Mouse (Mus musculus): ENCODE measurements around the gene Olfr195. TPM values are rescaled to one million over a fixed set of nuclear protein-coding genes. Genes with fewer than 3 reads are reported as not detected.
"Not testable (repeated sequence)": the region's sequence is repeated elsewhere in the genome, so short reads cannot be mapped to it uniquely, and the experiment has no call there.

The Olfr195 gene
- polyA plus RNA-seq (2014; fragmentation: Nextera tagmentation; extraction: Ambion mirVana) = not detected in 2 replicates

DNA sequence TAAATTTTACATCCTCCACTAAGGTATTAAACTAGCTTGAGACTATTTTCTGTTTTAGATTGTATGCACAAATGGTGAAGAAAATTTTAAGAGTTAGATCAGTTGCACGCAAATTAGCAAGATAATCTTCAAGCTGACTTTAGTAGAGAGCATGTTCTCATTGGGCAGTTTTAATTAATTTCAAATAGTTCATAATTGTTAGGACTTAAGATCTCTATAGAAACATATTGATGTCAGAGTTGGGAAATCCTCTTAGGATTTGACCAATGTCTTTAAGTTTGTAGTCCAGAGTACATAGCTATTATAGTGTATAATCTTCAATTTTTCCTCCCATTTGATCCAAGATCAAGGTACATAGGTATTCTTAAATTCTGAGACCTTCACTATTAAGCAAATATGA lies at the start of gene Olfr195:
Gene Olfr195 (plus strand): TSS at position 301 of the 400 bp plus-strand sequence.
- DNase-seq (ENCODE audit: low spot score) (no peak), ATAC-seq (ENCODE audit: low read depth) (no peak)
- 82% methylated on average over 1 of the region's 1 CpGs for WGBS
- H3K9ac ChIP-seq (ENCODE audit: low read depth, low read length) = no peak within 1 kb of the TSS
- no peak within 1 kb of the TSS for H3K4me2 ChIP-seq (ENCODE audit: low read depth, low read length)
- H3K27me3 ChIP-seq (replicated peaks; ENCODE audit: control insufficient read depth, insufficient read depth, low read length) = no peaks in the 10 kb centered on the region
- no peaks in the 10 kb centered on the region for H3K36me3 ChIP-seq (ENCODE audit: control insufficient read depth, insufficient read depth, low read length)
- H3K4me1 ChIP-seq (ENCODE audit: control insufficient read depth, insufficient read depth, low read length) = no peaks in the 10 kb centered on the region
- H3K9me3 ChIP-seq (ENCODE audit: control insufficient read depth, low read length) = no peaks in the 10 kb centered on the region
- H3K27ac ChIP-seq (replicated peaks; ENCODE audit: low read depth, low read length) = no peak within 1 kb of the TSS
- H3K4me3 ChIP-seq (ENCODE audit: low read depth, low read length) = no peak within 1 kb of the TSS

DNA sequence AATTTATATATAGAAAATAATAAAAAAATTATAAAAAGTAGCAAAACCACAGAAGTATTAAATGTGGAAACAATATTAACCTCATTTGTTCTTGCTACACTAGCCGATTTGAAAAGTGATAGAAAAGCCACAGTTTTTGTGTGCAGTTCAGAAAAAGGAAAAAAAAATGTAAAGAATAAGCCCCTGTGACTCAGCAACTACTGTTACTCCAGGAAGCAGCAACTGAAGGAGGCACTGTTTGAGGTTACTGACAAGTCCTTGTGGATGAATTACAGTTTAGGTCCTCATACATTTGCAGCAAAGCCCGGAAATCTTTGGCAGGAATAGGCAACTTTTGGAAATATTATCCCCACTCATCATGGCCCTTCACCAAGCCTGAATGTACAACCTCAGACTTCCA lies 41.5 kb upstream of the Olfr195 start:
- Histone ChIP-seq H3K4me3 (ENCODE audit: low read depth, low read length) (no peak overlapping the region), H3K27ac (replicated peaks; ENCODE audit: low read depth, low read length) (no peak overlapping the region), H3K9ac (ENCODE audit: low read depth, low read length) (no peak overlapping the region), H3K4me1 (ENCODE audit: control insufficient read depth, insufficient read depth, low read length) (no peaks in the 10 kb centered on the region), H3K4me2 (ENCODE audit: low read depth, low read length) (no peak overlapping the region), H3K9me3 (ENCODE audit: control insufficient read depth, low read length) (no peaks in the 10 kb centered on the region), H3K27me3 (replicated peaks; ENCODE audit: control insufficient read depth, insufficient read depth, low read length) (no peaks in the 10 kb centered on the region), H3K36me3 (ENCODE audit: control insufficient read depth, insufficient read depth, low read length) (no peaks in the 10 kb centered on the region)
- 83% methylated on average over 2 of the region's 2 CpGs for WGBS
- DNase-seq (ENCODE audit: low spot score) (no peak), ATAC-seq (ENCODE audit: low read depth) (no peak)

DNA sequence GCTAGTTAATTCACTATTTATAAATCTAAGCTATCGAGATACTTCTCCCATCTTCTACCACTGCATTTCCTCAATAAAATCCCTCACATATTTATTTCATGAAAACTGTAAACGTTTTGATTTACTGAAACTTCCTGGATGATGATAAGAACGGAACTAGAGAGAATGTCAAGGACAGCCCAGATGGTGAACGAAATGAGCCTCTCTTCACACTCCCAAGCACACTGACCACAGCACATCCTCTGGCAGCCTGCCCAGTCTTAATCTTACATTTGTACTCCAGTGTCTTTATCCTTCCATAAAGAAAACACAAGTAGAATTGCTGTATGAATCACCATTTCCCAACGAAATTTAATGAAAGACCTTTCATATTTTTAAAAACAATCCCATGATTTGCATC lies 38.3 kb upstream of the Olfr195 start:
- not testable (repeated sequence) for H3K4me1 ChIP-seq (ENCODE audit: control insufficient read depth, insufficient read depth, low read length); ATAC-seq (ENCODE audit: low read depth); H3K4me3 ChIP-seq (ENCODE audit: low read depth, low read length); DNase-seq (ENCODE audit: low spot score); H3K27ac ChIP-seq (replicated peaks; ENCODE audit: low read depth, low read length); H3K4me2 ChIP-seq (ENCODE audit: low read depth, low read length); H3K36me3 ChIP-seq (ENCODE audit: control insufficient read depth, insufficient read depth, low read length); H3K9me3 ChIP-seq (ENCODE audit: control insufficient read depth, low read length); H3K27me3 ChIP-seq (replicated peaks; ENCODE audit: control insufficient read depth, insufficient read depth, low read length); H3K9ac ChIP-seq (ENCODE audit: low read depth, low read length)
- 62% methylated on average over 5 of the region's 5 CpGs for WGBS

- ATAC-seq (ENCODE audit: low read depth) (no peak), DNase-seq (ENCODE audit: low spot score) (no peak)
- Histone ChIP-seq H3K4me1 (ENCODE audit: control insufficient read depth, insufficient read depth, low read length) (no peaks in the 10 kb centered on the region), H3K9me3 (ENCODE audit: control insufficient read depth, low read length) (0 out of 2 replicates have a peak, but pooled peaks cover under 1% of the 10 kb centered on the region), H3K27ac (replicated peaks; ENCODE audit: low read depth, low read length) (no peak within 1 kb of the TSS), H3K36me3 (ENCODE audit: control insufficient read depth, insufficient read depth, low read length) (no peaks in the 10 kb centered on the region), H3K4me2 (ENCODE audit: low read depth, low read length) (no peak within 1 kb of the TSS), H3K9ac (ENCODE audit: low read depth, low read length) (no peak within 1 kb of the TSS), H3K4me3 (ENCODE audit: low read depth, low read length) (no peak within 1 kb of the TSS), H3K27me3 (replicated peaks; ENCODE audit: control insufficient read depth, insufficient read depth, low read length) (no peaks in the 10 kb centered on the region)
- WGBS = 88% methylated on average over 1 of the region's 1 CpGs
These were observed 35.1 kb upstream of the Olfr195 start, which contains the start of gene Olfr193 for GRCm38 (mm10) chr16:59111781-59112180. Olfr193 (minus strand) TSS chr16:59111881.

DNA sequence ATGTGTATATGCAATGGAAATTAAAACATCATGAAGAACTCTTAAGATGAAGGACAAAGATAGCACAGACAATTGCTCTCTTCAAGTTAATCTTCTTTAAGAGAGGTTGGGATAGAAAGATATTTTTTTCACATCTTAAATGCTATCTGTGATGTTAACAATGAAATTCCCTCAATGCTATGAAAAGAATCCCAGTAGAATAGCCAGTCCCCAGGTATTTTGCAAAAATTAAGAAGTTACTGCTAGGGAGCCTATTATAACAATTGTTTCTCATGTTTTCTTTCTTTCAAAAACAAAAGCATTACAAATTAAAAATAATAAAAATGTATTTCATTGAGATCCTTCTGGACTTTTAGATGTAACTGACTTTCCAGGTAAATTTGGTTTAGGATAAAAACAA lies 25.9 kb upstream of the Olfr195 start, which contains the start of gene Olfr194:
Gene Olfr194 (minus strand): TSS at position 101 of the 400 bp plus-strand sequence.
- Histone ChIP-seq H3K36me3 (ENCODE audit: control insufficient read depth, insufficient read depth, low read length) (no peaks in the 10 kb centered on the region), H3K4me1 (ENCODE audit: control insufficient read depth, insufficient read depth, low read length) (no peaks in the 10 kb centered on the region), H3K9me3 (ENCODE audit: control insufficient read depth, low read length) (0 out of 2 replicates have a peak, but pooled peaks cover 2% of the 10 kb centered on the region), H3K27me3 (replicated peaks; ENCODE audit: control insufficient read depth, insufficient read depth, low read length) (no peaks in the 10 kb centered on the region), H3K9ac (ENCODE audit: low read depth, low read length) (no peak within 1 kb of the TSS), H3K27ac (replicated peaks; ENCODE audit: low read depth, low read length) (no peak within 1 kb of the TSS), H3K4me2 (ENCODE audit: low read depth, low read length) (no peak within 1 kb of the TSS), H3K4me3 (ENCODE audit: low read depth, low read length) (no peak within 1 kb of the TSS)
- ATAC-seq (ENCODE audit: low read depth) = no peak
- DNase-seq (ENCODE audit: low spot score) = no peak

- 93% methylated on average over 1 of the region's 1 CpGs for WGBS
- Histone ChIP-seq H3K9me3 (ENCODE audit: control insufficient read depth, low read length) (no peaks in the 10 kb centered on the region), H3K4me2 (ENCODE audit: low read depth, low read length) (no peak overlapping the region), H3K36me3 (ENCODE audit: control insufficient read depth, insufficient read depth, low read length) (no peaks in the 10 kb centered on the region), H3K27me3 (replicated peaks; ENCODE audit: control insufficient read depth, insufficient read depth, low read length) (no peaks in the 10 kb centered on the region), H3K9ac (ENCODE audit: low read depth, low read length) (no peak overlapping the region), H3K4me3 (ENCODE audit: low read depth, low read length) (no peak overlapping the region), H3K27ac (replicated peaks; ENCODE audit: low read depth, low read length) (no peak overlapping the region), H3K4me1 (ENCODE audit: control insufficient read depth, insufficient read depth, low read length) (no peaks in the 10 kb centered on the region)
- DNase-seq (ENCODE audit: low spot score) = no peak
- no peak for ATAC-seq (ENCODE audit: low read depth)
These were observed 16.1 kb upstream of the Olfr195 start for GRCm38 (mm10) chr16:59130740-59131139.

GRCm38 (mm10) chr16:59141105-59141504 lies 5.7 kb upstream of the Olfr195 start:
- Histone ChIP-seq H3K9me3 (ENCODE audit: control insufficient read depth, low read length) (no peaks in the 10 kb centered on the region), H3K9ac (ENCODE audit: low read depth, low read length) (no peak overlapping the region), H3K4me2 (ENCODE audit: low read depth, low read length) (no peak overlapping the region), H3K4me1 (ENCODE audit: control insufficient read depth, insufficient read depth, low read length) (no peaks in the 10 kb centered on the region), H3K27me3 (replicated peaks; ENCODE audit: control insufficient read depth, insufficient read depth, low read length) (no peaks in the 10 kb centered on the region), H3K27ac (replicated peaks; ENCODE audit: low read depth, low read length) (no peak overlapping the region), H3K4me3 (ENCODE audit: low read depth, low read length) (no peak overlapping the region), H3K36me3 (ENCODE audit: control insufficient read depth, insufficient read depth, low read length) (no peaks in the 10 kb centered on the region)
- ATAC-seq (ENCODE audit: low read depth) (no peak), DNase-seq (ENCODE audit: low spot score) (no peak)

- no peak overlapping the region for H3K4me2 ChIP-seq (ENCODE audit: low read depth, low read length)
- WGBS = 77% methylated on average over 2 of the region's 2 CpGs
- H3K4me1 ChIP-seq (ENCODE audit: control insufficient read depth, insufficient read depth, low read length) = no peaks in the 10 kb centered on the region
- H3K9ac ChIP-seq (ENCODE audit: low read depth, low read length) = no peak overlapping the region
- H3K27ac ChIP-seq (replicated peaks; ENCODE audit: low read depth, low read length) = no peak overlapping the region
- H3K27me3 ChIP-seq (replicated peaks; ENCODE audit: control insufficient read depth, insufficient read depth, low read length) = no peaks in the 10 kb centered on the region
- no peak overlapping the region for H3K4me3 ChIP-seq (ENCODE audit: low read depth, low read length)
- H3K36me3 ChIP-seq (ENCODE audit: control insufficient read depth, insufficient read depth, low read length) = no peaks in the 10 kb centered on the region
- no peaks in the 10 kb centered on the region for H3K9me3 ChIP-seq (ENCODE audit: control insufficient read depth, low read length)
- DNase-seq (ENCODE audit: low spot score) (no peak), ATAC-seq (ENCODE audit: low read depth) (no peak)
These were observed 5.2 kb downstream of the Olfr195 start for GRCm38 (mm10) chr16:59151996-59152395.

- no peak for ATAC-seq (ENCODE audit: low read depth)
- Histone ChIP-seq H3K36me3 (ENCODE audit: control insufficient read depth, insufficient read depth, low read length) (no peaks in the 10 kb centered on the region), H3K9me3 (ENCODE audit: control insufficient read depth, low read length) (no peaks in the 10 kb centered on the region), H3K4me2 (ENCODE audit: low read depth, low read length) (no peak within 1 kb of the TSS), H3K4me1 (ENCODE audit: control insufficient read depth, insufficient read depth, low read length) (no peaks in the 10 kb centered on the region), H3K9ac (ENCODE audit: low read depth, low read length) (no peak within 1 kb of the TSS), H3K27me3 (replicated peaks; ENCODE audit: control insufficient read depth, insufficient read depth, low read length) (no peaks in the 10 kb centered on the region), H3K27ac (replicated peaks; ENCODE audit: low read depth, low read length) (no peak within 1 kb of the TSS), H3K4me3 (ENCODE audit: low read depth, low read length) (no peak within 1 kb of the TSS)
- WGBS = 66% methylated on average over 3 of the region's 3 CpGs
- no peak for DNase-seq (ENCODE audit: low spot score)
These were observed 23.5 kb downstream of the Olfr195 start, which contains the start of gene Olfr196 for GRCm38 (mm10) chr16:59170354-59170753. Olfr196 (minus strand) TSS chr16:59170454.
